Mouse (Mus musculus): Measurements from ENCODE around the gene Kif23. TPM values are rescaled to one million over a fixed set of nuclear protein-coding genes. Genes with fewer than 3 reads are reported as not detected.

The Kif23 gene
- total and polyA plus RNA-seq, 2 experiments from 2014 or later, result 4.4 to 5.8 TPM

DNA sequence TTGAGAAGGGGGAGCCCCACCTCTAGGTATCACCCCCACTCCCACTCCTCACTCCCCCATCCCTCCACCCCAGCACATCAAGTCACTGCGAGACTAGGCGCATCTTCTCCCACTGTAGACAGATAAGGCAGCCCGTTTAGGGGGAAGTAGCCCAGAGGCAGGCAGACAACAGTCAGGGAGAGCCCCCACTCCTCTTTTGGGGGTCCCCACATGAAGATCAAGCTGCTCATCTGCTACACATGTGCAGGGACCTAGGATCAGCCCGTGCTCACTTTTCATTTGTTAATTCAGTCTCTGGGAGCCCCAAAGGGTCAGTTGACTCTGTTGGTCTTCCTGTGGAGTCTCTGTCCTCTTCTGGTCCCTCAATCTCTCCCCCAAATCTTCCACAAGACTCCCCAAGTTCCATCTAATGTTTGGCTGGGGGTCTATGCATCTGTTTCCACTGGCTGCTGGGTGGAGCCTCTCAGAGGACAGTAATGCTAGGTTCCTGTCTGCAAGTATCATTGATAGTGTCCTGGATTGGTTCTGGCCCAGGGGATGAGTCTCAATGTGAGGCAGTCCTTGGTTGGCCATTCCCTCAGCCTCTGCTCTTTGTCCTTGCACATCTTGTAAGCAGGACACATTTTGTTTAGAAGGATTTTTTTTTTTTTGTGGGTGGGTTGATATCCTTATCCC is 38.8 kb downstream of the Kif23 start:
- Histone ChIP-seq H3K4me2 (ENCODE audit: low read depth, low read length, poor library complexity, severe bottlenecking) (no peak overlapping the region), H3K4me1 (ENCODE audit: insufficient read depth, low read length) (no peaks in the 10 kb centered on the region), H3K27ac (ENCODE audit: low read depth, low read length) (no peak overlapping the region), H3K36me3 (ENCODE audit: insufficient read depth, low read length) (peaks cover 15% of the 10 kb centered on the region; the same call in 1 of the 2 replicates), H3K9ac (replicated peaks; ENCODE audit: low read length, poor library complexity, severe bottlenecking) (no peak overlapping the region), H3K27me3 (ENCODE audit: insufficient read depth, low read length) (no peaks in the 10 kb centered on the region), H3K9me3 (ENCODE audit: low read length) (no peaks in the 10 kb centered on the region), H3K4me3 (ENCODE audit: low read depth, low read length) (no peak overlapping the region)
- DNase-seq (ENCODE audit: low spot score) (no peak), ATAC-seq (ENCODE audit: low FRiP score) (no peak)
- no peak for TF ChIP-seq CTCF (IDR thresholded peaks at IDR 0.05)
- WGBS, result 87% methylated on average over 4 of the region's 4 CpGs

DNA sequence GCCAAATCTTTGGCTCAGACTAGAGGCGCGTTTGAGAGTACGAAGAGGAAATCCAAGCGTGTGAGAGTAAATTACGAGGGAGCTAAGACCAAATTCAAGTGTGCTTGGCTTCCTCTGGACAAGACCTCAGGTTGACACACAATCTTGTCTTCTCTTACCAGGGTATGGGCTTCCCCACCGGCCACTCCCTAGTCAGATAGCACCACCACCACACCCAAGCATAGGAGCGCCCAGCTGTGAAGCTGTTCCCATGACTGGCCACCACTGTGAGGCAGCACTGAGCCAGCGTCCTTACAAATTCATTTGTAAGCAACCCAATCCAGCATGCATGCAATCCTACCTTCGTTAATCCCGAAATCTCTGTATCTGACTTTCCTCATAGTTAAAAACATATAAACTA is 39.7 kb downstream of the Kif23 start:
- no peaks in the 10 kb centered on the region for H3K27me3 ChIP-seq (ENCODE audit: insufficient read depth, low read length)
- no peak overlapping the region for H3K9ac ChIP-seq (replicated peaks; ENCODE audit: low read length, poor library complexity, severe bottlenecking)
- no peak for DNase-seq (ENCODE audit: low spot score)
- no peak overlapping the region for H3K4me2 ChIP-seq (ENCODE audit: low read depth, low read length, poor library complexity, severe bottlenecking)
- H3K4me1 ChIP-seq (ENCODE audit: insufficient read depth, low read length), result peaks cover 6% of the 10 kb centered on the region; the same call in 1 of the 2 replicates
- ATAC-seq (ENCODE audit: low FRiP score), result no peak
- H3K27ac ChIP-seq (ENCODE audit: low read depth, low read length), result no peak overlapping the region
- no peak overlapping the region for H3K4me3 ChIP-seq (ENCODE audit: low read depth, low read length)
- H3K36me3 ChIP-seq (ENCODE audit: insufficient read depth, low read length), result peaks cover 7% of the 10 kb centered on the region; the same call in 1 of the 2 replicates
- 68% methylated on average over 10 of the region's 10 CpGs for WGBS
- no peaks in the 10 kb centered on the region for H3K9me3 ChIP-seq (ENCODE audit: low read length)
- TF ChIP-seq CTCF (IDR thresholded peaks at IDR 0.05), result peak; percentile 67

DNA sequence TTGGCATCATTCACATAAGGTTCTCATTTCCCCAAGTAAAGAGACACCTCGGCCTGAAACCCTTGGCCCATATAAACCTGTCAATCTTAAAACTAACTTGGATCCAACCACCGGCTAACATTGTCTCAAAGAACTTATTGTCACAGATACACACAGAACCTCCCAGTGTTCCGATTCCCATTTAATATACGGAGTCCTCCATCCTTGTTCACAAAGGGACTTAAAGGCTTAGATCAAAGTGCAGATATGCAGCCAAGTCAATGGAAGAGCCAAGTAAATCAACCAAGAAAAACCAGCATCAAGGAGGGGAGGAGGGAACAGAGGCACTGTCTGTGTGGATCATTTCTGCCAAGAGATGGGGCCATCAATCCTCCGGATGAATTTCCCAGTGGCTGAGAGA is 41.0 kb downstream of the Kif23 start:
- ATAC-seq (ENCODE audit: low FRiP score) (no peak), DNase-seq (ENCODE audit: low spot score) (no peak)
- H3K4me1 ChIP-seq (ENCODE audit: insufficient read depth, low read length), result peaks cover 6% of the 10 kb centered on the region; the same call in 1 of the 2 replicates
- WGBS, result 70% methylated on average over 5 of the region's 5 CpGs
- H3K36me3 ChIP-seq (ENCODE audit: insufficient read depth, low read length), result no peaks in the 10 kb centered on the region
- H3K9ac ChIP-seq (replicated peaks; ENCODE audit: low read length, poor library complexity, severe bottlenecking), result no peak overlapping the region
- H3K4me2 ChIP-seq (ENCODE audit: low read depth, low read length, poor library complexity, severe bottlenecking), result no peak overlapping the region
- H3K27me3 ChIP-seq (ENCODE audit: insufficient read depth, low read length), result no peaks in the 10 kb centered on the region
- no peak overlapping the region for H3K27ac ChIP-seq (ENCODE audit: low read depth, low read length)
- H3K4me3 ChIP-seq (ENCODE audit: low read depth, low read length), result no peak overlapping the region
- TF ChIP-seq CTCF (IDR thresholded peaks at IDR 0.05), result no peak
- no peaks in the 10 kb centered on the region for H3K9me3 ChIP-seq (ENCODE audit: low read length)

DNA sequence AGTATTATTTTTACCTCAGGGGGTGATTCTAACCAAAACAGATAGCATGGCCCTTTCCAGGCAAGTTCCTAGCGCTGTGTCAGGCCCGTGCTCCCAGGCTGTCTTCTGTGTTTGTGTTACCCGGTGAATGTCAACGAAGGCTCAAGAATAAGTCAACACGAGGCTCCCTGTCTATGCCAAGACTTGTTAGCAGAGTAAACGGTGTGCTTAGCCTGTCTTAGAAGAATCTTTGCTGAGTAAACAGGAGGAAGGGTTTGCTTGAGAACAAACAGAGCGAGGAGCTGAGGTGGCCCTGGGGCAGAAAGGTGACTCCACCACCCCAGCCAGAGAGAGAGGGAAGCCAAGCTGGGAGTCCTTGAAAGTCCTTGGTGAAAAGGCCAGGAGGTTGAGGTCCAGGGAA is 42.4 kb downstream of the Kif23 start:
- H3K9ac ChIP-seq (replicated peaks; ENCODE audit: low read length, poor library complexity, severe bottlenecking), result no peak overlapping the region
- no peak overlapping the region for H3K27ac ChIP-seq (ENCODE audit: low read depth, low read length)
- TF ChIP-seq CTCF (IDR thresholded peaks at IDR 0.05), result no peak
- H3K4me1 ChIP-seq (ENCODE audit: insufficient read depth, low read length), result peaks cover 6% of the 10 kb centered on the region; the same call in 1 of the 2 replicates
- DNase-seq (ENCODE audit: low spot score) (no peak), ATAC-seq (ENCODE audit: low FRiP score) (no peak)
- no peak overlapping the region for H3K4me2 ChIP-seq (ENCODE audit: low read depth, low read length, poor library complexity, severe bottlenecking)
- WGBS, result 66% methylated on average over 7 of the region's 7 CpGs
- H3K9me3 ChIP-seq (ENCODE audit: low read length), result no peaks in the 10 kb centered on the region
- no peak overlapping the region for H3K4me3 ChIP-seq (ENCODE audit: low read depth, low read length)
- H3K36me3 ChIP-seq (ENCODE audit: insufficient read depth, low read length), result no peaks in the 10 kb centered on the region
- no peaks in the 10 kb centered on the region for H3K27me3 ChIP-seq (ENCODE audit: insufficient read depth, low read length)

DNA sequence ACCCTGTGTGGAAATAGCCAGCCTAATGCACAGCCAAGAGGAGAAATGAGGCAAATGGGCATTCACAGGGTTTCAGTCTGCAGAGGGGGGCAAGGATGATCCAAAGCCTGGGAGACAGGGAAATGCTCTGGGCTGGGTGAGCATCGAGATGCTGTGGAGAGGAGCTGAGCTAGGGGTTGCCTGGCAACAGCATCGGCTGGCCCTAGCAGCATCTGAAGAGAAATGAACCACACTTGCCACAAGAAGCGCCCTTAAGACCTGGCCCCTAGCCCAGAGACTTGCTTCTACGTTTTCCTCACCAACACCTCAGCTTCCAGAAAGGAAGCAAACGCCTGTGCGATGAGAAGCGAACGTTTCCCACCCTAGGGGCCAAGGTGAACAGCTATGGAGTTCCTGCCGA is 44.1 kb downstream of the Kif23 start:
- DNase-seq (ENCODE audit: low spot score), result peak; percentile 78
- H3K27ac ChIP-seq (ENCODE audit: low read depth, low read length), result no peak overlapping the region
- H3K4me3 ChIP-seq (ENCODE audit: low read depth, low read length), result no peak overlapping the region
- H3K4me1 ChIP-seq (ENCODE audit: insufficient read depth, low read length), result peaks cover 6% of the 10 kb centered on the region; the same call in 1 of the 2 replicates
- 22% methylated on average over 9 of the region's 9 CpGs for WGBS
- H3K9ac ChIP-seq (replicated peaks; ENCODE audit: low read length, poor library complexity, severe bottlenecking), result 0 out of 2 replicates have a peak overlapping the region, but pooled peaks have one; percentile 5
- peaks cover 3% of the 10 kb centered on the region; the same call in 1 of the 2 replicates for H3K27me3 ChIP-seq (ENCODE audit: insufficient read depth, low read length)
- H3K4me2 ChIP-seq (ENCODE audit: low read depth, low read length, poor library complexity, severe bottlenecking), result no peak overlapping the region
- TF ChIP-seq CTCF (IDR thresholded peaks at IDR 0.05), result no peak
- no peaks in the 10 kb centered on the region for H3K9me3 ChIP-seq (ENCODE audit: low read length)
- peak; percentile 64; the same call in 1 of the 2 replicates for ATAC-seq (ENCODE audit: low FRiP score)
- no peaks in the 10 kb centered on the region for H3K36me3 ChIP-seq (ENCODE audit: insufficient read depth, low read length)

DNA sequence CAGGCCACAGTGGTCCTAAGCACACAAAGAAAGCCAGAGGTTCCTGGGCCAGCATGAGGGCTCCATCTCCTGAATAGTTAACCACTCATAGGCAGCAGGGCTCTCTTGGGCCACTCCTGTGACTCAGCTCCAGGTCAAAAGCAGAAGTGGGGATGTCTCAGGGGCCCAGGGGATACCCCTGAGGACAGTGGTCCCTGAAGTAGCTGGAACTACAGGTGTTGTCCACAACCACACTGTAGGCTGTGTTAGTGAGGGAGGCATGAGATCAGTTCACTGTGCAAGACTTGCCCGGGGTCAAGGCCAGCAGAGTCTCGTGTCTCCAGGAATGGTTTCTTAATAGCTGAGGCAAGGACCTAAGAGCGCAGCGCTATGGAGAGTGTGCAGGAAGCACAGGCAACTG is 45.0 kb downstream of the Kif23 start:
- Histone ChIP-seq H3K27me3 (ENCODE audit: insufficient read depth, low read length) (peaks cover 3% of the 10 kb centered on the region; the same call in 1 of the 2 replicates), H3K27ac (ENCODE audit: low read depth, low read length) (no peak overlapping the region), H3K4me2 (ENCODE audit: low read depth, low read length, poor library complexity, severe bottlenecking) (no peak overlapping the region), H3K36me3 (ENCODE audit: insufficient read depth, low read length) (no peaks in the 10 kb centered on the region), H3K4me3 (ENCODE audit: low read depth, low read length) (no peak overlapping the region), H3K9ac (replicated peaks; ENCODE audit: low read length, poor library complexity, severe bottlenecking) (no peak overlapping the region), H3K4me1 (ENCODE audit: insufficient read depth, low read length) (peaks cover 6% of the 10 kb centered on the region; the same call in 1 of the 2 replicates), H3K9me3 (ENCODE audit: low read length) (no peaks in the 10 kb centered on the region)
- WGBS, result 86% methylated on average over 4 of the region's 4 CpGs
- no peak for ATAC-seq (ENCODE audit: low FRiP score)
- DNase-seq (ENCODE audit: low spot score), result no peak
- TF ChIP-seq CTCF (IDR thresholded peaks at IDR 0.05), result no peak

Measured in midbrain, postnatal 0 days (tissue).